Mouse (Mus musculus): Measurements from ENCODE around the gene Bmpr2.

Gene Bmpr2

GRCm38 (mm10) chr1:59902634-59903033, 139.4 kb downstream of the Bmpr2 start:
- DNase-seq: no peak

GRCm38 (mm10) chr1:59904630-59905295, 141.6 kb downstream of the Bmpr2 start:
- no peak for DNase-seq

GRCm38 (mm10) chr1:59905916-59906315, 142.7 kb downstream of the Bmpr2 start:
- no peak for DNase-seq

GRCm38 (mm10) chr1:59906819-59907521, 143.8 kb downstream of the Bmpr2 start:
- no peak for DNase-seq

GRCm38 (mm10) chr1:59907700-59908099, 144.5 kb downstream of the Bmpr2 start:
- no peak for DNase-seq

- DNase-seq: no peak
Measured at GRCm38 (mm10) chr1:59910941-59911340, 147.7 kb downstream of the Bmpr2 start.

GRCm38 (mm10) chr1:59912413-59913157, 149.4 kb downstream of the Bmpr2 start, which contains the start of gene Fam117b:
TSS of gene Fam117b (plus strand) at chr1:59913006.
- peak; percentile 98 for DNase-seq

- DNase-seq: peak; percentile 62
Measured at GRCm38 (mm10) chr1:59913195-59913868, 150.1 kb downstream of the Bmpr2 start.

GRCm38 (mm10) chr1:59913869-59914225, 150.6 kb downstream of the Bmpr2 start:
- DNase-seq: no peak

- no peak for DNase-seq
Measured at GRCm38 (mm10) chr1:59914799-59915198, 151.6 kb downstream of the Bmpr2 start.

- DNase-seq: no peak
Measured at GRCm38 (mm10) chr1:59915843-59916610, 152.8 kb downstream of the Bmpr2 start.

GRCm38 (mm10) chr1:59917401-59917800, 154.2 kb downstream of the Bmpr2 start:
- peak; percentile 14 for DNase-seq

GRCm38 (mm10) chr1:59918075-59918474, 154.9 kb downstream of the Bmpr2 start:
- DNase-seq: no peak

GRCm38 (mm10) chr1:59923201-59923600, 160.0 kb downstream of the Bmpr2 start:
- no peak for DNase-seq

- no peak for DNase-seq
Measured at GRCm38 (mm10) chr1:59923673-59924072, 160.5 kb downstream of the Bmpr2 start.

GRCm38 (mm10) chr1:59924411-59924810, 161.2 kb downstream of the Bmpr2 start:
- no peak for DNase-seq

GRCm38 (mm10) chr1:59926021-59926672, 162.9 kb downstream of the Bmpr2 start:
- DNase-seq: no peak

GRCm38 (mm10) chr1:59927131-59927680, 164.0 kb downstream of the Bmpr2 start:
- no peak for DNase-seq
